Mouse (Mus musculus) ES-E14 (cell line): ENCODE results near the gene Map3k5. TPM values are rescaled to one million over a fixed set of nuclear protein-coding genes. Genes with fewer than 3 reads are reported as not detected.

ENCODE experiments used
- DNase-seq: peaks from one replicate; pipeline ENCODE4 v3.0.0-alpha.2; 2013; ENCODE audit warnings: low read depth, low spot score
- H3K27ac ChIP-seq: 2 replicates; pipeline ENCODE4 v1.5.1; 2012; ENCODE audit warnings: low read depth, mild to moderate bottlenecking, low read length, moderate library complexity, mixed read lengths; ENCODE audit not compliant: poor library complexity, insufficient read depth, severe bottlenecking
- H3K36me3 ChIP-seq: 2 replicates; pipeline ENCODE4 v1.6.1; 2012; ENCODE audit warnings: mild to moderate bottlenecking, low read length, moderate library complexity, mixed read lengths; ENCODE audit not compliant: control insufficient read depth, poor library complexity, insufficient read depth, severe bottlenecking
- H3K4me1 ChIP-seq, 2 experiments: fragments of 150-350 bp in 1 of 2; sonication (generic) in 1 of 2; 2 replicates each; pipeline ENCODE4 v1.6.1; 2012; ENCODE audit warnings: low read length in 2 of 2, mild to moderate bottlenecking in 1 of 2, mixed read lengths in 1 of 2; ENCODE audit not compliant: control insufficient read depth in 2 of 2, insufficient read depth in 2 of 2, poor library complexity in 1 of 2
- H3K4me3 ChIP-seq, 2 experiments: fragments of 150-350 bp in 1 of 2; sonication (generic) in 1 of 2; 2 replicates each; pipeline ENCODE4 v1.5.1; 2012; ENCODE audit warnings: low read length in 2 of 2, low read depth in 1 of 2, mild to moderate bottlenecking in 1 of 2, mixed read lengths in 1 of 2; ENCODE audit not compliant: insufficient read depth in 1 of 2, poor library complexity in 1 of 2, severe bottlenecking in 1 of 2
- H3K9ac ChIP-seq: 2 replicates; pipeline ENCODE4 v1.6.1; 2012; ENCODE audit warnings: low read depth, mild to moderate bottlenecking, low read length, mixed read lengths; ENCODE audit not compliant: poor library complexity, insufficient read depth, severe bottlenecking
- H3K9me3 ChIP-seq: fragments of 150-350 bp; sonication (generic); 2 replicates; pipeline ENCODE4 v1.6.1; 2012; ENCODE audit warnings: low read depth, mild to moderate bottlenecking, low read length; ENCODE audit not compliant: control insufficient read depth, insufficient read depth
- CHD2 ChIP-seq: IDR thresholded peaks from 2 replicates; pipeline ENCODE4 v1.6.1; 2014; ENCODE audit warnings: mild to moderate bottlenecking, low read depth, low read length, inconsistent platforms
- HCFC1 ChIP-seq: IDR thresholded peaks from 2 replicates; pipeline ENCODE4 v1.6.1; 2012; ENCODE audit warnings: low read length, inconsistent platforms, borderline replicate concordance; ENCODE audit not compliant: insufficient read depth
- MAFK ChIP-seq: IDR thresholded peaks from 2 replicates; pipeline ENCODE4 v1.6.1; 2014; ENCODE audit warnings: mild to moderate bottlenecking, low read depth, low read length, inconsistent platforms; ENCODE audit not compliant: insufficient read depth
- ZC3H11A ChIP-seq: IDR thresholded peaks from 2 replicates; pipeline ENCODE4 v1.6.1; 2012; ENCODE audit warnings: low read depth, mild to moderate bottlenecking, inconsistent platforms, low read length, borderline replicate concordance
- ZNF384 ChIP-seq: IDR thresholded peaks from 2 replicates; pipeline ENCODE4 v1.6.1; 2012; ENCODE audit warnings: low read depth, low read length, inconsistent platforms
- in situ Hi-C, 2 experiments: fragments of 600-800 bp; cut with MboI; formaldehyde crosslinking; loops; one replicate each; pipeline ENCODE4 v1.15.1; 2025; ENCODE audit warnings: low sequenced_read_pairs in 2 of 2, inconsistent platforms in 1 of 2; ENCODE audit not compliant: unreplicated experiment in 2 of 2
- total RNA-seq: library from RNA; depleted of rRNA; stranded (reverse); fragments of 300-350 nt; gene quantifications from 2 replicates; pipeline ENCODE4 v1.2.3, GENCODE M21; 2012

Map3k5 gene
- total RNA-seq, 1 experiment = 4.7 TPM

- Histone ChIP-seq H3K4me1 (peaks cover 0 to 2% of the 10 kb centered on the region in 2 experiments; a peak in 1 of 4 replicates), H3K9me3 (peaks cover 16% of the 10 kb centered on the region), H3K36me3 (no peaks in the 10 kb centered on the region; the same call in 1 of the 2 replicates), H3K9ac (no peak overlapping the region), H3K27ac (no peak overlapping the region), H3K4me3 (no peak overlapping the region)
- TF ChIP-seq ZC3H11A (no peak), HCFC1 (no peak)
- in situ Hi-C loops = no loop called here
- DNase-seq = no peak
These were observed 72.2 kb downstream of the Map3k5 start for GRCm38 (mm10) chr10:20006333-20007093.

GRCm38 (mm10) chr10:20009310-20009709 is 75.0 kb downstream of the Map3k5 start:
- TF ChIP-seq HCFC1 = no peak
- no peak for TF ChIP-seq ZNF384
- TF ChIP-seq ZC3H11A = no peak
- TF ChIP-seq CHD2 = no peak
- no peak for TF ChIP-seq MAFK

GRCm38 (mm10) chr10:20010018-20010417 is 75.7 kb downstream of the Map3k5 start:
- in situ Hi-C loops = no loop called here
- no peak for DNase-seq

More at GRCm38 (mm10) chr10:20009310-20009709, 75.0 kb downstream of the Map3k5 start:
- Histone ChIP-seq H3K27ac (no peak overlapping the region), H3K36me3 (no peaks in the 10 kb centered on the region; the same call in 1 of the 2 replicates), H3K4me3 (no peak overlapping the region), H3K9ac (no peak overlapping the region), H3K4me1 (no peaks in the 10 kb centered on the region), H3K9me3 (peaks cover 16% of the 10 kb centered on the region)
- in situ Hi-C loops = no loop called here
- DNase-seq = no peak

GRCm38 (mm10) chr10:20018406-20018805 is 84.1 kb downstream of the Map3k5 start:
- H3K9ac ChIP-seq = no peak overlapping the region
- peaks cover 10% of the 10 kb centered on the region; the same call in 1 of the 2 replicates for H3K9me3 ChIP-seq
- in situ Hi-C loops = no loop called here
- TF ChIP-seq MAFK = no peak
- no peak for TF ChIP-seq ZNF384
- no peak for TF ChIP-seq CHD2
- TF ChIP-seq HCFC1 = no peak
- TF ChIP-seq ZC3H11A = no peak
- no peaks in the 10 kb centered on the region for H3K4me1 ChIP-seq
- H3K36me3 ChIP-seq = no peaks in the 10 kb centered on the region
- DNase-seq = no peak
- no peak overlapping the region for H3K27ac ChIP-seq
- no peak overlapping the region for H3K4me3 ChIP-seq

More at GRCm38 (mm10) chr10:20010018-20010417, 75.7 kb downstream of the Map3k5 start:
- TF ChIP-seq MAFK (no peak), CHD2 (no peak), HCFC1 (no peak), ZC3H11A (no peak), ZNF384 (no peak)
- Histone ChIP-seq H3K9me3 (peaks cover 16% of the 10 kb centered on the region), H3K36me3 (no peaks in the 10 kb centered on the region; the same call in 1 of the 2 replicates), H3K9ac (no peak overlapping the region), H3K4me1 (no peaks in the 10 kb centered on the region), H3K27ac (no peak overlapping the region), H3K4me3 (no peak overlapping the region)
